Mouse (Mus musculus) neural tube, embryonic 14.5 days (tissue): Measurements from ENCODE around the gene Ckap2l. TPM values are rescaled to one million over a fixed set of nuclear protein-coding genes. Genes with fewer than 3 reads are reported as not detected.

Experiments used
- ATAC-seq: fragments of 200-750 bp; cut with Nextera tagmentation; 2 replicates; pipeline ENCODE4 v1.8.0; 2017; ENCODE audit warnings: low read depth, mild to moderate bottlenecking, moderate TSS enrichment, moderate library complexity
- H3K27ac ChIP-seq: fragments of 300-500 bp; sonication (generic); 2 replicates; pipeline ENCODE4 v1.5.1; 2014; ENCODE audit warnings: low read depth, mild to moderate bottlenecking, control low read depth, low read length, moderate library complexity, mixed read lengths
- H3K27me3 ChIP-seq: fragments of 300-500 bp; sonication (generic); 2 replicates; pipeline ENCODE4 v1.6.1; 2014; ENCODE audit warnings: low read length; ENCODE audit not compliant: control insufficient read depth, insufficient read depth
- H3K36me3 ChIP-seq: fragments of 300-500 bp; sonication (generic); 2 replicates; pipeline ENCODE4 v1.6.1; 2014; ENCODE audit warnings: low read length, mixed read lengths; ENCODE audit not compliant: control insufficient read depth, insufficient read depth
- H3K4me1 ChIP-seq: fragments of 300-500 bp; sonication (generic); 2 replicates; pipeline ENCODE4 v1.6.1; 2014; ENCODE audit warnings: low read length; ENCODE audit not compliant: control insufficient read depth, insufficient read depth
- H3K4me2 ChIP-seq: fragments of 300-500 bp; sonication (generic); 2 replicates; pipeline ENCODE4 v1.6.1; 2014; ENCODE audit warnings: mild to moderate bottlenecking, low read depth, low read length, control low read depth
- H3K4me3 ChIP-seq: fragments of 300-500 bp; sonication (generic); 2 replicates; pipeline ENCODE4 v1.5.1; 2014; ENCODE audit warnings: low read depth, low read length, control low read depth, mixed read lengths
- H3K9ac ChIP-seq: fragments of 300-500 bp; sonication (generic); replicated peaks from 2 replicates; pipeline ENCODE4 v1.6.1; 2014; ENCODE audit warnings: low read depth, mild to moderate bottlenecking, control low read depth, low read length, mixed read lengths
- H3K9me3 ChIP-seq: fragments of 300-500 bp; sonication (generic); 2 replicates; pipeline ENCODE4 v1.6.1; 2016; ENCODE audit warnings: low read length; ENCODE audit not compliant: control insufficient read depth
- WGBS: fragments of 180-500 bp; shearing (Covaris S2); extraction: QIAGEN DNeasy Blood & Tissue Kit; methylation state at CpG from one replicate; pipeline ENCODE4 v1.1.7; 2014; 5-methylcytosine and 5-hydroxymethylcytosine counted together
- polyA plus RNA-seq: library from polyadenylated mRNA; unstranded; fragments of >200 nt; fragmentation: Nextera tagmentation; extraction: Ambion mirVana; gene quantifications from 2 replicates; pipeline ENCODE4 v1.2.1, GENCODE M21; 2014

Gene Ckap2l
- polyA plus RNA-seq, 1 experiment from 2014 or later: 4.8 TPM

- Histone ChIP-seq H3K27me3 (no peaks in the 10 kb centered on the region), H3K27ac (no peak overlapping the region), H3K4me2 (no peak overlapping the region), H3K4me3 (no peak overlapping the region), H3K4me1 (no peaks in the 10 kb centered on the region), H3K9me3 (no peaks in the 10 kb centered on the region), H3K9ac (no peak overlapping the region), H3K36me3 (no peaks in the 10 kb centered on the region)
- 65% methylated on average over 5 of the region's 5 CpGs for WGBS
- no peak for ATAC-seq
Observed at GRCm38 (mm10) chr2:129245618-129246017, 51.4 kb downstream of the Ckap2l start.

DNA sequence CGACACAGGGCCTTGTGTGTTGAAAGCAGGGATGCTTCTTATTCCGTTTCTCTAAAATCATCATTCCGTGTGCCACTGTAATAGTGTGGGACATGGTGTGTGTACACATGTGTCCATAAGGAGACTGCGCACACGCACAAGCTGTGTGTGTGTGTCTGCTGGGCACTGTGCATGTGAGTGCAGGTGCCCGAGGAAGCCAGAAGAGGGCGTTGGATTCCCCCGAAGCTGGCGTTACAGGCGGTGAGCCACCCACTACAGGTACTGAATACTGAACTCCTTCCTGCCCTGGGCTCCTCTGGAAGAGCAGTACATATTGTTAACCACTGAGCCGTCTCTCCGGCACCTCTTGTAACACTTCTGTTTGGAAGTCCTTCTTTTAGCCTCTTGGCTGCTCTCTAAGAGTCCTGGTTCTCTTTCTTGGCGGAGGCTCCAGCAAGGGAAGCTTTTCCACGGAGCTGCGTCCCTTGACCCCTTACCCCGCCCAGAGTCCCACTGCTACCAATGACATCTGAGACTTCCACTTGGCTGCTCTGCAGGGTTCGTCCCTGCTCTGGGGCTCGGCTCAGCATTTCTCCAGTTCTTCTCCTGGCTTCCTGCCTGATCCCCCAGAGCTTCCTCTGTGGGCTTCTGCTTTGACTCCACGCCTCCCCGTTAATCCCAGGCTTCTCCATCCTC is 52.4 kb downstream of the Ckap2l start:
- ATAC-seq: no peak
- 82% methylated on average over 20 of the region's 20 CpGs for WGBS
- no peak overlapping the region for H3K27ac ChIP-seq
- no peaks in the 10 kb centered on the region for H3K9me3 ChIP-seq
- H3K9ac ChIP-seq: no peak overlapping the region
- H3K27me3 ChIP-seq: no peaks in the 10 kb centered on the region
- H3K36me3 ChIP-seq: no peaks in the 10 kb centered on the region
- H3K4me2 ChIP-seq: no peak overlapping the region
- no peak overlapping the region for H3K4me3 ChIP-seq
- no peaks in the 10 kb centered on the region for H3K4me1 ChIP-seq

GRCm38 (mm10) chr2:129243786-129244185 is 53.2 kb downstream of the Ckap2l start:
- Histone ChIP-seq H3K9ac (no peak overlapping the region), H3K36me3 (no peaks in the 10 kb centered on the region), H3K4me1 (no peaks in the 10 kb centered on the region), H3K4me2 (no peak overlapping the region), H3K9me3 (no peaks in the 10 kb centered on the region), H3K4me3 (no peak overlapping the region), H3K27ac (no peak overlapping the region), H3K27me3 (no peaks in the 10 kb centered on the region)
- WGBS: 63% methylated on average over 9 of the region's 9 CpGs
- ATAC-seq: no peak

GRCm38 (mm10) chr2:129243005-129243404 is 54.0 kb downstream of the Ckap2l start:
- no peak overlapping the region for H3K4me2 ChIP-seq
- 88% methylated on average over 4 of the region's 4 CpGs for WGBS
- H3K9me3 ChIP-seq: no peaks in the 10 kb centered on the region
- H3K4me1 ChIP-seq: no peaks in the 10 kb centered on the region
- H3K27me3 ChIP-seq: no peaks in the 10 kb centered on the region
- H3K27ac ChIP-seq: no peak overlapping the region
- H3K9ac ChIP-seq: no peak overlapping the region
- no peak for ATAC-seq
- no peak overlapping the region for H3K4me3 ChIP-seq
- H3K36me3 ChIP-seq: no peaks in the 10 kb centered on the region

GRCm38 (mm10) chr2:129241845-129242833 is 54.9 kb downstream of the Ckap2l start:
- no peak overlapping the region for H3K27ac ChIP-seq
- no peak overlapping the region for H3K4me2 ChIP-seq
- WGBS: 63% methylated on average over 7 of the region's 7 CpGs
- H3K36me3 ChIP-seq: no peaks in the 10 kb centered on the region
- no peak for ATAC-seq
- no peak overlapping the region for H3K9ac ChIP-seq
- no peaks in the 10 kb centered on the region for H3K9me3 ChIP-seq
- H3K4me1 ChIP-seq: no peaks in the 10 kb centered on the region
- H3K4me3 ChIP-seq: no peak overlapping the region
- H3K27me3 ChIP-seq: no peaks in the 10 kb centered on the region

DNA sequence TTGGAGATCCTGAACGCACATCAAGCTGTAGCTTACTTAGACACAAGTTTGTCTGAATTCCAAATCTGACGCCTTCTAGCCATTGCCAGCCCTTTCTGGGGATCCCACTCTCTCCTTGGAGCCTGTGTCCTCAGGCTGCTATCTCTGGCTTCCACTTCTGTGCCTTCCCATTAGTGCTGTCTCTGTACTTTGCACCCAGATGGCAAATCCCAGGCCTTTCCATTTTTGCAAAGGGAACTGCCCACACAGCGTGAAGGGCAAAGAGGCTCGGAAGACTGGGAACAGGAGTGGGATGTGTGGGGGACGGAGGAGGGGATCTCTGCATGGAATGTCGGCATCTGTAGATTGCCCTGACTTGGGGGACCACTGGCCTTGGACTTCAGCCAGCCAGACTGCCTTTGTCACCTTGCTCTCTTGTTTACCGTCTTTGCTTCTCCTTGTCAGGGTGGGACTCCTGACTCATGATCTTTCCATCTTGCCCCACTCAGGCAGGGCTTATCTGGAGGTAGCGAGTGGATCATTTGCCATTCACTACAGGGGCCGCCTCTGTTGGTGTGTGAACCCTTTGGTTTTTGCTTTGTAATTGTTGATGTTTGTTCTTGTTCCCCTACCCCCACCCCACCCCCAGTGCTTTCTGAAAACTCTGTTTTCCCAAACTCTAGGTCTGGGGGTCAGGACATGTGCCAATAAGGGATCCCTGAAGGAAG is 56.1 kb downstream of the Ckap2l start:
- no peak for ATAC-seq
- 76% methylated on average over 9 of the region's 9 CpGs for WGBS

GRCm38 (mm10) chr2:129236526-129236925 is 60.5 kb downstream of the Ckap2l start:
- no peaks in the 10 kb centered on the region for H3K36me3 ChIP-seq
- H3K27me3 ChIP-seq: no peaks in the 10 kb centered on the region
- H3K9me3 ChIP-seq: no peaks in the 10 kb centered on the region
- H3K4me2 ChIP-seq: no peak overlapping the region
- H3K9ac ChIP-seq: no peak overlapping the region
- ATAC-seq: no peak
- H3K4me1 ChIP-seq: no peaks in the 10 kb centered on the region
- no peak overlapping the region for H3K27ac ChIP-seq
- WGBS: 67% methylated on average over 4 of the region's 4 CpGs
- H3K4me3 ChIP-seq: no peak overlapping the region

More for the DNA sequence above, 56.1 kb downstream of the Ckap2l start:
- Histone ChIP-seq H3K4me3 (no peak overlapping the region), H3K9ac (no peak overlapping the region), H3K27ac (no peak overlapping the region), H3K27me3 (no peaks in the 10 kb centered on the region), H3K4me1 (no peaks in the 10 kb centered on the region), H3K9me3 (no peaks in the 10 kb centered on the region), H3K36me3 (no peaks in the 10 kb centered on the region), H3K4me2 (no peak overlapping the region)

DNA sequence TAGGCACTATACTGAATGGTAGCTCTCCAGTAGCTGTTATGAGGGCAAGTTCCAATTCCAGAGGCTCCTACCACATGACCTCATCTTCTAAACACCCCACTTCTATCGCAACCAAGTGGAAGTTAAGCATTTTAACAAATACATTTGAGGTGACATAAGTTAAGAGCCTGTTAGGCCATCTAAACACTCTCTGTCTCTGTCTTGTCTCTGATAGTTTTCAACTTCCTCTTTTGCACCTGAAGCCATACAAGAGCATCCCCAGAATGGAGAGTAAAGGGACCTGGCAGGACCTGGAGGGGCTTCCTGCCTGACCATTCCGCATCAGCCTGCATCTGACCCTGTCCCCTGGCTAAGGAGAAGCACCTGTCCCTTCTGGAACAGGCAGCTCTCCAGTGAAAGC is 62.3 kb downstream of the Ckap2l start:
- no peaks in the 10 kb centered on the region for H3K4me1 ChIP-seq
- H3K4me3 ChIP-seq: no peak overlapping the region
- no peak for ATAC-seq
- H3K27me3 ChIP-seq: no peaks in the 10 kb centered on the region
- H3K9me3 ChIP-seq: no peaks in the 10 kb centered on the region
- no peak overlapping the region for H3K4me2 ChIP-seq
- no peaks in the 10 kb centered on the region for H3K36me3 ChIP-seq
- H3K9ac ChIP-seq: no peak overlapping the region
- no peak overlapping the region for H3K27ac ChIP-seq
- 80% methylated on average over 2 of the region's 2 CpGs for WGBS
